Mouse (Mus musculus) CH12.LX (cell line): Measurements from ENCODE around the gene Shbg. TPM values are rescaled to one million over a fixed set of nuclear protein-coding genes. Genes with fewer than 3 reads are reported as not detected.

Source experiments
- DNase-seq: peaks from one replicate; pipeline ENCODE4 v3.0.0-alpha.2; 2013; ENCODE audit errors: extremely low read depth
- H3K27ac ChIP-seq: 2 replicates; pipeline ENCODE4 v1.5.1; 2012; ENCODE audit warnings: low read depth, mild to moderate bottlenecking, control low read depth, moderate library complexity; ENCODE audit not compliant: insufficient read depth
- H3K27me3 ChIP-seq: replicated peaks from 2 replicates; pipeline ENCODE3; 2012; ENCODE audit warnings: inconsistent platforms
- H3K36me3 ChIP-seq, 2 experiments: replicated peaks in 1 of 2; 2 replicates each; pipeline versions ENCODE3 to v1.6.1; 2012; ENCODE audit warnings: inconsistent platforms in 1 of 2, low read length in 1 of 2, mild to moderate bottlenecking in 1 of 2, mixed read lengths in 1 of 2, moderate library complexity in 1 of 2; ENCODE audit not compliant: control insufficient read depth in 1 of 2, insufficient read depth in 1 of 2
- H3K4me1 ChIP-seq, 2 experiments: 2 replicates each; pipeline ENCODE4 v1.6.1; 2012; ENCODE audit warnings: inconsistent platforms in 1 of 2, moderate library complexity in 1 of 2; ENCODE audit not compliant: insufficient read depth in 2 of 2, control insufficient read depth in 1 of 2
- H3K4me2 ChIP-seq: 2 replicates; pipeline ENCODE4 v1.6.1; 2012; ENCODE audit warnings: low read depth, mild to moderate bottlenecking, control low read depth; ENCODE audit not compliant: poor library complexity, insufficient read depth, severe bottlenecking
- H3K4me3 ChIP-seq, 3 experiments: fragments of 150-350 bp in 1 of 3; sonication (generic) in 1 of 3; replicated peaks in 1 of 3; 2 replicates each; pipeline versions ENCODE3 to v1.5.1; 2011 to 2012; ENCODE audit warnings: low read depth in 2 of 3, low read length in 2 of 3, mild to moderate bottlenecking in 2 of 3, moderate library complexity in 2 of 3, control low read depth in 1 of 3, improper control_type of control experiment in 1 of 3, inconsistent platforms in 1 of 3, mixed read lengths in 1 of 3; ENCODE audit not compliant: poor library complexity in 1 of 3
- H3K79me2 ChIP-seq: replicated peaks from 2 replicates; pipeline ENCODE4 v1.6.1; 2012; ENCODE audit warnings: mild to moderate bottlenecking, moderate library complexity; ENCODE audit not compliant: control insufficient read depth, poor library complexity, insufficient read depth, severe bottlenecking; ENCODE audit errors: extremely low read depth
- H3K9ac ChIP-seq: 2 replicates; pipeline ENCODE4 v1.6.1; 2012; ENCODE audit warnings: low read depth, mild to moderate bottlenecking, control low read depth, moderate library complexity; ENCODE audit not compliant: insufficient read depth
- H3K9me3 ChIP-seq: replicated peaks from 2 replicates; pipeline ENCODE3; 2012; ENCODE audit warnings: low read length, inconsistent platforms, mixed read lengths
- BHLHE40 ChIP-seq: IDR thresholded peaks from 2 replicates; pipeline ENCODE4 v1.6.1; 2011; ENCODE audit warnings: mild to moderate bottlenecking, low read depth, low read length, improper control_type of control experiment
- CHD1 ChIP-seq: IDR thresholded peaks from 2 replicates; pipeline ENCODE4 v1.6.1; 2012; ENCODE audit warnings: low read depth, low read length, improper control_type of control experiment, inconsistent platforms
- CHD2 ChIP-seq: IDR thresholded peaks from 2 replicates; pipeline ENCODE4 v1.6.1; 2011; ENCODE audit warnings: low read length, improper control_type of control experiment
- CTCF ChIP-seq, 2 experiments: IDR thresholded peaks in 1 of 2; conservative IDR thresholded peaks in 1 of 2; 2 replicates each; pipeline ENCODE4 v1.5.1; 2011 to 2012; ENCODE audit warnings: low read depth in 2 of 2, low read length in 2 of 2, improper control_type of control experiment in 1 of 2, inconsistent platforms in 1 of 2, mild to moderate bottlenecking in 1 of 2, moderate library complexity in 1 of 2
- E2F4 ChIP-seq: IDR thresholded peaks from 2 replicates; pipeline ENCODE4 v1.6.1; 2011; ENCODE audit warnings: low read depth, low read length, improper control_type of control experiment; ENCODE audit not compliant: insufficient replicate concordance
- ELF1 ChIP-seq: IDR thresholded peaks from 2 replicates; pipeline ENCODE4 v1.6.1; 2014; ENCODE audit warnings: low read depth, mild to moderate bottlenecking, inconsistent platforms, low read length, improper control_type of control experiment
- EP300 ChIP-seq: IDR thresholded peaks from 2 replicates; pipeline ENCODE4 v1.6.1; 2011; ENCODE audit warnings: low read length, improper control_type of control experiment
- ETS1 ChIP-seq: conservative IDR thresholded peaks from 2 replicates; pipeline ENCODE4 v1.6.1; 2012; ENCODE audit warnings: low read depth, mild to moderate bottlenecking, inconsistent platforms, low read length, improper control_type of control experiment, moderate library complexity
- GABPA ChIP-seq: IDR thresholded peaks from 2 replicates; pipeline ENCODE4 v1.6.1; 2012; ENCODE audit warnings: low read depth, low read length, improper control_type of control experiment, inconsistent platforms; ENCODE audit not compliant: insufficient replicate concordance
- HCFC1 ChIP-seq: IDR thresholded peaks from 2 replicates; pipeline ENCODE4 v1.6.1; 2012; ENCODE audit warnings: low read depth, mild to moderate bottlenecking, inconsistent platforms, low read length, improper control_type of control experiment
- IRF4 ChIP-seq: IDR thresholded peaks from 2 replicates; pipeline ENCODE4 v1.6.1; 2014; ENCODE audit warnings: low read depth, mild to moderate bottlenecking, inconsistent platforms, low read length, improper control_type of control experiment
- JUN ChIP-seq: IDR thresholded peaks from 2 replicates; pipeline ENCODE4 v1.6.1; 2011; ENCODE audit warnings: low read depth, mild to moderate bottlenecking, low read length, improper control_type of control experiment, moderate library complexity; ENCODE audit not compliant: insufficient read depth
- JUND ChIP-seq: conservative IDR thresholded peaks from 2 replicates; pipeline ENCODE4 v1.6.1; 2011; ENCODE audit warnings: low read depth, low read length, improper control_type of control experiment
- KAT2A ChIP-seq: IDR thresholded peaks from 2 replicates; pipeline ENCODE4 v1.6.1; 2012; ENCODE audit warnings: low read length, improper control_type of control experiment, inconsistent platforms; ENCODE audit not compliant: insufficient replicate concordance
- MAX ChIP-seq: IDR thresholded peaks from 2 replicates; pipeline ENCODE4 v1.6.1; 2011; ENCODE audit warnings: low read length, improper control_type of control experiment
- MAZ ChIP-seq: IDR thresholded peaks from 2 replicates; pipeline ENCODE4 v1.6.1; 2012; ENCODE audit warnings: low read depth, mild to moderate bottlenecking, inconsistent platforms, low read length, improper control_type of control experiment, moderate library complexity
- MEF2A ChIP-seq: IDR thresholded peaks from 2 replicates; pipeline ENCODE4 v1.6.1; 2014; ENCODE audit warnings: low read depth, mild to moderate bottlenecking, inconsistent platforms, low read length, improper control_type of control experiment, borderline replicate concordance
- MXI1 ChIP-seq: IDR thresholded peaks from 2 replicates; pipeline ENCODE4 v1.6.1; 2011; ENCODE audit warnings: mild to moderate bottlenecking, low read depth, low read length, improper control_type of control experiment
- MYC ChIP-seq: IDR thresholded peaks from 2 replicates; pipeline ENCODE4 v1.6.1; 2011; ENCODE audit warnings: low read depth, mild to moderate bottlenecking, improper control_type of control experiment, low read length
- NELFE ChIP-seq: IDR thresholded peaks from 2 replicates; pipeline ENCODE4 v1.6.1; 2011; ENCODE audit warnings: low read depth, low read length, improper control_type of control experiment
- NRF1 ChIP-seq: IDR thresholded peaks from 2 replicates; pipeline ENCODE4 v1.6.1; 2014; ENCODE audit warnings: low read depth, mild to moderate bottlenecking, inconsistent platforms, low read length, improper control_type of control experiment, moderate library complexity
- PAX5 ChIP-seq: IDR thresholded peaks from 2 replicates; pipeline ENCODE4 v1.6.1; 2012; ENCODE audit warnings: low read length, inconsistent platforms, mixed read lengths
- POLR2A ChIP-seq: IDR thresholded peaks from 2 replicates; pipeline ENCODE4 v1.6.1; 2011; ENCODE audit warnings: low read depth, mild to moderate bottlenecking, improper control_type of control experiment, low read length
- POLR2AphosphoS2 ChIP-seq: IDR thresholded peaks from 2 replicates; pipeline ENCODE4 v1.6.1; 2011; ENCODE audit warnings: low read depth, low read length, improper control_type of control experiment
- RAD21 ChIP-seq: IDR thresholded peaks from 2 replicates; pipeline ENCODE4 v1.6.1; 2011; ENCODE audit warnings: low read depth, mild to moderate bottlenecking, low read length, improper control_type of control experiment, moderate library complexity
- RCOR1 ChIP-seq: conservative IDR thresholded peaks from 2 replicates; pipeline ENCODE4 v1.6.1; 2012; ENCODE audit warnings: low read depth, mild to moderate bottlenecking, inconsistent platforms, low read length, improper control_type of control experiment
- SIN3A ChIP-seq: IDR thresholded peaks from 2 replicates; pipeline ENCODE4 v1.6.1; 2012; ENCODE audit warnings: low read length, improper control_type of control experiment, inconsistent platforms
- TBP ChIP-seq: conservative IDR thresholded peaks from 2 replicates; pipeline ENCODE4 v1.6.1; 2011; ENCODE audit warnings: low read depth, low read length, improper control_type of control experiment
- TCF12 ChIP-seq: IDR thresholded peaks from 2 replicates; pipeline ENCODE4 v1.6.1; 2014; ENCODE audit warnings: low read depth, mild to moderate bottlenecking, inconsistent platforms, low read length, improper control_type of control experiment
- USF1 ChIP-seq: IDR thresholded peaks from 2 replicates; pipeline ENCODE4 v1.6.1; 2014; ENCODE audit warnings: low read depth, mild to moderate bottlenecking, inconsistent platforms, low read length, improper control_type of control experiment
- USF2 ChIP-seq: conservative IDR thresholded peaks from 2 replicates; pipeline ENCODE4 v1.6.1; 2011; ENCODE audit warnings: low read depth, low read length, improper control_type of control experiment
- ZC3H11A ChIP-seq: IDR thresholded peaks from 2 replicates; pipeline ENCODE4 v1.6.1; 2012; ENCODE audit warnings: low read depth, mild to moderate bottlenecking, inconsistent platforms, low read length, improper control_type of control experiment
- ZKSCAN1 ChIP-seq: IDR thresholded peaks from 2 replicates; pipeline ENCODE4 v1.6.1; 2012; ENCODE audit warnings: low read depth, inconsistent platforms, low read length, improper control_type of control experiment, borderline replicate concordance
- ZMIZ1 ChIP-seq: IDR thresholded peaks from 2 replicates; pipeline ENCODE4 v1.6.1; 2012; ENCODE audit warnings: low read depth, mild to moderate bottlenecking, inconsistent platforms, low read length, improper control_type of control experiment
- ZNF384 ChIP-seq: IDR thresholded peaks from 2 replicates; pipeline ENCODE4 v1.6.1; 2012; ENCODE audit warnings: low read depth, low read length, improper control_type of control experiment, inconsistent platforms
- dilution Hi-C: fragments of 300-500 bp; cut with MboI; formaldehyde crosslinking; loops from 2 replicates; pipeline ENCODE4 v1.14.3; 2020; ENCODE audit warnings: low sequenced_read_pairs; ENCODE audit not compliant: extremely low pct_unique_long_range_greater_than_20kb, extremely low pct_ligation_motif_present
- in situ Hi-C: fragments of 300-500 bp; cut with MboI; formaldehyde crosslinking; loops from 3 replicates; pipeline ENCODE4 v1.14.3; 2019; ENCODE audit warnings: low sequenced_read_pairs, low pct_ligation_motif_present, low pct_unique_long_range_greater_than_20kb, mixed read lengths
- polyA plus RNA-seq: library from polyadenylated mRNA; unstranded; fragments of >175 nt; gene quantifications from 2 replicates; pipeline ENCODE4 v1.2.1, GENCODE M21; 2012; ENCODE audit warnings: low read depth; ENCODE audit not compliant: insufficient read length
- total RNA-seq, 2 experiments: library from RNA; depleted of rRNA; stranded (reverse); fragments of 300-350 nt in 1 of 2; fragments of >200 nt in 1 of 2; gene quantifications; 2 replicates each; pipeline ENCODE4 v1.2.3; 2012 to 2014

The Shbg gene
- total and polyA plus RNA-seq, 3 experiments: not detected

DNA sequence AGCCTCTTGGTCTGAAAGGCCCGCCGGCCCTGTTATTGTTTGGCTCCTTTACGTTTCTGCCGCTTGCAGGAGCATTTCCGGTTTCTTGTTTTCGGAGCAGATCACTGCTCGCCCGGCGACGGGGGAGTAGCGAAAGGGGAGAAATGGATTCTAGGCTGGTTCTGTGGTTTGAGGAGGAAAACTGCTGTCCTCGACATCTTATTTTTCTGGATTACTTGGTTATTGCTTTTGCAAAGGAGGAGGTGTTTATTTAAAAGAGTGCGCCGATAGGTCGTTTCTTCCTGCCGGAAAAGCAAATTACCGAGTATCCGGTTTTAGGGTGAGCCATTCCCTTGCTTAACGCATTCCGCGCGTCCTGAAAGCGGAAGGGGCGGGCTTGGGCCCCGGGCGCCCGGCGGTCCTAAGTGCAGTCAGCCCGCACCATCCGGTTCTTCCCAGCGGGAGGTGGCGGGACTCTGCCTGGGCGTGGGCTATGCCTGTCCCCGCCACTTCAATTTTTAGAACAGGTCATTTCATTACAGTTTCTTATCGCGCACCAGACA, 36.5 kb downstream of the Shbg start (continued):
- TF ChIP-seq TCF12 (no peak; the same call in 1 of the 2 replicates), MYC (peak; percentile 25; the same call in 1 of the 2 replicates), RCOR1 (no peak), ZNF384 (no peak), POLR2AphosphoS2 (peak; percentile 28; the same call in 1 of the 2 replicates), JUN (no peak), IRF4 (peak; percentile 82), MAX (peak; percentile 70)

DNA sequence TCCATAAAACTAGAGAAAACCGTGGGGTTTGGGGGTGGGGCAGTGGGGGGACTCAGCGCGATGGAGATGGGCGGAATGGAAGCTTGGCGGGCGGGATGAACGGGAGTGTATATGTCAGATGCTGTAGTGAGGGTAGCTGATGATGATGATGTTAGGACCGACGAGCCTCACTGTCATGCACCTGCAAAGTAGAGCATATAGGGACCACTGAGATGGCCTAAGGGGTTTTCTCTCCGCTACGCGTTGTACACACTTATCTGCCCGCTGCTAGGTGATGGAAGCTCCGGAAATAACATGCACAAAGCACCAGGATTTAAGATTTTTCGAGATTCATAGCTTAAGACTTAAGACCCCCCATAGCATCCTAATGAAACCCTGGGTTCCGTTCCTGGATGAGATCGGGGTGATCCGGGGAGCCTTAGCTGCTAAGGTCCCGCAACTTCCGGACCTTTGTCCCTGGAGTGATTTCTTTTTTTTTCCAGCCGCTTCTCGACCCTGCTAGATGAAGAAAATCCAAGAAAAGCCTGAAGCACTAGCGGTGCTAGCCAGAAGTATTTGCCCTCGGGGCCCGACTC, 37.0 kb downstream of the Shbg start:
- Histone ChIP-seq H3K9me3 (no peaks in the 10 kb centered on the region), H3K4me1 (peaks cover 14 to 59% of the 10 kb centered on the region in 2 experiments), H3K27me3 (no peaks in the 10 kb centered on the region), H3K4me3 (peak overlapping the region; percentile 81 to 99 (median 95)), H3K9ac (peak overlapping the region; percentile 99), H3K36me3 (peaks cover 17 to 48% of the 10 kb centered on the region in 2 experiments), H3K27ac (peak overlapping the region; percentile 89), H3K79me2 (peaks cover 83% of the 10 kb centered on the region), H3K4me2 (no peak overlapping the region)
- no peak for DNase-seq
- in situ Hi-C loops (no loop called here), dilution Hi-C loops (no loop called here)
- TF ChIP-seq GABPA: no peak
- TF ChIP-seq ELF1: no peak
- no peak for TF ChIP-seq ZC3H11A
- TF ChIP-seq HCFC1: no peak
- no peak for TF ChIP-seq JUN
- TF ChIP-seq BHLHE40: 0 out of 2 replicates have a peak, but pooled peaks have one; percentile 11
- TF ChIP-seq CTCF (conservative IDR thresholded peaks at IDR 0.05 in 1 of 2, IDR thresholded peaks at IDR 0.05 in 1 of 2; ENCODE audit: low read depth in 2 of 2, low read length in 2 of 2): no peak
- no peak for TF ChIP-seq E2F4
- no peak for TF ChIP-seq TCF12
- no peak for TF ChIP-seq NELFE
- TF ChIP-seq MAX: no peak
- TF ChIP-seq NRF1: no peak
- TF ChIP-seq USF2: no peak
- TF ChIP-seq EP300: no peak
- no peak for TF ChIP-seq RCOR1
- no peak for TF ChIP-seq KAT2A
- no peak for TF ChIP-seq USF1
- TF ChIP-seq TBP: no peak
- TF ChIP-seq IRF4: no peak
- no peak for TF ChIP-seq RAD21
- TF ChIP-seq PAX5: no peak
- peak; percentile 71; the same call in 1 of the 2 replicates for TF ChIP-seq ZMIZ1
- no peak for TF ChIP-seq SIN3A
- TF ChIP-seq CHD1: no peak; the same call in 1 of the 2 replicates
- TF ChIP-seq MEF2A: no peak
- no peak for TF ChIP-seq MAZ
- TF ChIP-seq POLR2A: no peak
- no peak for TF ChIP-seq ZKSCAN1
- TF ChIP-seq POLR2AphosphoS2: no peak; the same call in 1 of the 2 replicates
- 0 out of 2 replicates have a peak, but pooled peaks have one; percentile 3 for TF ChIP-seq ETS1
- peak; percentile 15; the same call in 1 of the 2 replicates for TF ChIP-seq MXI1
- TF ChIP-seq JUND: no peak
- no peak for TF ChIP-seq MYC
- no peak for TF ChIP-seq CHD2
